Mouse (Mus musculus): ENCODE data around the gene Ncs1. TPM values are rescaled to one million over a fixed set of nuclear protein-coding genes. Genes with fewer than 3 reads are reported as not detected.

The Ncs1 gene
- total and polyA plus RNA-seq, 2 experiments from 2014 or later, result 149 to 164 TPM

DNA sequence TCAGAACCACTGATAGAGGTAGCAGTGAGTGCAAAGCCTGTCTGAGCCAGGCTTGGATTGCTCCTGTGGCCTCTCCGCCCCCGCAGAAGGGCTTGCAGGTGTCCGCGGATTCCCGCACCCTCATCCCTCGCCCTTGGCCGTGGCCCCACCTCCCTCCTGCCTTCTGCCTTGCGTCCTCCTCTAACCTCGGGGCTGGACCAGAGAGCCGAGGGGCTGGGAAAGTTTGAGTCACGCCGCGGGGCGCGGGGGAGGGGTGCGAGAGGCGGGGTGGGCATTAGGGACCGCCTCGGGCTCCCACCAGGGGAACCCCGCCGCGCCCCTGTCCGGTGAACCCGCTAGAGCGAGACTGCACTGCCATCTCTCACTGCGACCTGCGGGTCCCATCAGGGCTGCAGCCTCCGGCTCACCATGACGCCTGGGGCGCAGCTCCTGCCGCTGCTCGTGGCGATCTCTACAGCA lies 68.4 kb downstream of the Ncs1 start, which contains the start of gene Hmcn2:
Gene Hmcn2 (plus strand): TSS at position 409 of the 459 bp plus-strand sequence.
- DNase-seq (no peak), ATAC-seq (no peak)
- H3K27ac ChIP-seq (ENCODE audit: low read depth, low read length), result no peak within 1 kb of the TSS
- H3K4me2 ChIP-seq (ENCODE audit: low read depth), result peak within 1 kb of the TSS; percentile 42
- H3K9me3 ChIP-seq (ENCODE audit: low read length), result no peaks in the 10 kb centered on the region
- no peak for TF ChIP-seq CTCF (IDR thresholded peaks at IDR 0.05; ENCODE audit: low read depth)
- no peaks in the 10 kb centered on the region for H3K4me1 ChIP-seq (ENCODE audit: insufficient read depth)
- no peaks in the 10 kb centered on the region for H3K36me3 ChIP-seq (ENCODE audit: insufficient read depth)
- peak within 1 kb of the TSS; percentile 23 for H3K4me3 ChIP-seq (ENCODE audit: low read depth, low read length)
- peaks cover 41% of the 10 kb centered on the region for H3K27me3 ChIP-seq (ENCODE audit: insufficient read depth, low read length)
- H3K9ac ChIP-seq, result no peak within 1 kb of the TSS; the same call in 1 of the 2 replicates
- WGBS, result 3% methylated on average over 31 of the region's 33 CpGs

DNA sequence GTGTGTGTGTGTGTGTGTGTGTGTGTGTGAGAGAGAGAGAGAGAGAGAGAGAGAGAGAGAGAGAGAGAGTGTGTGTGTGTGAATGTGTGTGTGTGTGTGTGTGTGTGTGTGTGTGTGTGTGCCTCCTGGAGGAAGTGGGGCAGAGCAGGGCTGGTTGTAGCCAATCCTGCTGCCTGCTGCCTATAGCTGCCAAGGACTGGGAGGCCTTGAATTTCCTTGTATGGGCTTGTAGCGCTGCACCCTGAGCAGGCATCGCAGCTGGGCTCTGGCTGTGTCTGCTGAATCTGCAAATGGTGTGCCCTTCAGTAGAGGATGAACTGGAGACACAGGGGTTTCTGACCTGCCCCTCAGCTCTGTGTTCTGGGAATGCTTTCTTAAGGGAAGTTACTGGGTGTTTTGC lies 72.5 kb downstream of the Ncs1 start:
- Histone ChIP-seq H3K4me2 (ENCODE audit: low read depth) (no peak overlapping the region), H3K4me1 (ENCODE audit: insufficient read depth) (no peaks in the 10 kb centered on the region), H3K36me3 (ENCODE audit: insufficient read depth) (no peaks in the 10 kb centered on the region), H3K4me3 (ENCODE audit: low read depth, low read length) (no peak overlapping the region), H3K27me3 (ENCODE audit: insufficient read depth, low read length) (peaks cover 43% of the 10 kb centered on the region), H3K9me3 (ENCODE audit: low read length) (no peaks in the 10 kb centered on the region), H3K9ac (no peak overlapping the region), H3K27ac (ENCODE audit: low read depth, low read length) (no peak overlapping the region)
- DNase-seq (no peak), ATAC-seq (peak; percentile 70)
- no peak for TF ChIP-seq CTCF (IDR thresholded peaks at IDR 0.05; ENCODE audit: low read depth)
- WGBS, result 19% methylated on average over 2 of the region's 2 CpGs

DNA sequence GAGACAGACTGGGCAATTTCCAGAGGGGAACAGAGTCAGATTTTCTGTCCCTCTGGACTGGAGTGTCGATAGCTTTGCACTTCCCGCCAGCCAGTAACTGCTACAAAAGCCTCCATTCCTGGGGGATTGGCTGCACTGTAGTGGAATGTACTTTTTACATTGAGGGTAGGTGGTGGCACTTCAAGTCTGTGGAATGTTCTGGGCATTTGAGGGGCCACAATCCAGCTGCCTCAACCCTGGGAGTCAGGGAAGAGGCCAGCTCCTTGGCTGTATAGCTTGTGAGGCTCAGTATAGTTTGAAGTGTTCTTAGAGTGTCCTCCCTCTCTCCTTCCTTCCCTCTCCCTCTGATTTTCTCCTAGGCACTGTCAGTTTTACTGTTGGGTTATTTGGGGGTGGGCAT lies 73.6 kb downstream of the Ncs1 start:
- Histone ChIP-seq H3K4me2 (ENCODE audit: low read depth) (no peak overlapping the region), H3K36me3 (ENCODE audit: insufficient read depth) (no peaks in the 10 kb centered on the region), H3K9me3 (ENCODE audit: low read length) (no peaks in the 10 kb centered on the region), H3K4me3 (ENCODE audit: low read depth, low read length) (no peak overlapping the region), H3K9ac (no peak overlapping the region), H3K27me3 (ENCODE audit: insufficient read depth, low read length) (peaks cover 33% of the 10 kb centered on the region), H3K4me1 (ENCODE audit: insufficient read depth) (no peaks in the 10 kb centered on the region), H3K27ac (ENCODE audit: low read depth, low read length) (no peak overlapping the region)
- ATAC-seq (no peak), DNase-seq (no peak)
- no peak for TF ChIP-seq CTCF (IDR thresholded peaks at IDR 0.05; ENCODE audit: low read depth)
- WGBS, result 72% methylated on average over 2 of the region's 2 CpGs

GRCm38 (mm10) chr2:31327186-31327585 lies 81.6 kb downstream of the Ncs1 start:
- Histone ChIP-seq H3K4me1 (ENCODE audit: insufficient read depth) (no peaks in the 10 kb centered on the region), H3K4me2 (ENCODE audit: low read depth) (no peak overlapping the region), H3K9me3 (ENCODE audit: low read length) (no peaks in the 10 kb centered on the region), H3K27me3 (ENCODE audit: insufficient read depth, low read length) (no peaks in the 10 kb centered on the region), H3K27ac (ENCODE audit: low read depth, low read length) (no peak overlapping the region), H3K9ac (no peak overlapping the region), H3K4me3 (ENCODE audit: low read depth, low read length) (no peak overlapping the region), H3K36me3 (ENCODE audit: insufficient read depth) (no peaks in the 10 kb centered on the region)
- no peak for ATAC-seq
- no peak for DNase-seq
- TF ChIP-seq CTCF (IDR thresholded peaks at IDR 0.05; ENCODE audit: low read depth), result no peak
- 54% methylated on average over 10 of the region's 10 CpGs for WGBS

DNA sequence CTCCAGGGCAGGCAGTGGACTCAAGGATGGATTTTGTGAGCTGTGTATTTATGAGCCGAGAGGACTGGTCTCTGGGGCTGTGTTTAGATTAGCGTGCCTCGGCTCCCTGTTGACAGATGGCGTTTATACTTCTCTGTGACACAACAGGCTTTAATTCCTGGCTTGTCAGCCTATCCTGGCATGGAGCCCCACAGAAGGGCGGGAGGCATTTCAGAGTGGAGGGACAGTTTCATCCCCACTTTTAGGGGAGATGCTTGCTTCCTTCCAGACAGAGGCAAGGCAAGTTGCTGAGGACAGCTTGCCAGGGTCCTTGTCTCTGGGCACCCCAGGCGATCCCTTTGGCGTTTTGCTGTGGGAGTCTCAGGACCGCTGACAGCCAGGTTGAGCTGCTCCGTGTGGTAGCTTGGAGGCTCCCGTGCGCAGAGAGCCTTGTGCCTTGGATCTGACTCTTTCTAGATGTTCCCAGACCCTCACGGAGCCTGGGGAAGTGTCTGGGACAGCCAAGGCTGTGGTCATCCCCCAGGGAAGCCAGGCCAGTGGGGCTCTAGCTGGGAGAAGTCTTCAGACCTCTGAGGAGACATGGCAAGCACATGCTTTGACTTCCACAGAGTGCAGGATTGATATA lies 92.2 kb downstream of the Ncs1 start:
- ATAC-seq, result peak; percentile 67
- no peaks in the 10 kb centered on the region for H3K36me3 ChIP-seq (ENCODE audit: insufficient read depth)
- 40% methylated on average over 12 of the region's 12 CpGs for WGBS
- H3K4me1 ChIP-seq (ENCODE audit: insufficient read depth), result no peaks in the 10 kb centered on the region
- TF ChIP-seq CTCF (IDR thresholded peaks at IDR 0.05; ENCODE audit: low read depth), result no peak
- H3K9me3 ChIP-seq (ENCODE audit: low read length), result no peaks in the 10 kb centered on the region
- peak; percentile 70 for DNase-seq
- no peak overlapping the region for H3K4me2 ChIP-seq (ENCODE audit: low read depth)
- H3K4me3 ChIP-seq (ENCODE audit: low read depth, low read length), result no peak overlapping the region
- no peak overlapping the region for H3K27ac ChIP-seq (ENCODE audit: low read depth, low read length)
- no peaks in the 10 kb centered on the region for H3K27me3 ChIP-seq (ENCODE audit: insufficient read depth, low read length)
- no peak overlapping the region for H3K9ac ChIP-seq

DNA sequence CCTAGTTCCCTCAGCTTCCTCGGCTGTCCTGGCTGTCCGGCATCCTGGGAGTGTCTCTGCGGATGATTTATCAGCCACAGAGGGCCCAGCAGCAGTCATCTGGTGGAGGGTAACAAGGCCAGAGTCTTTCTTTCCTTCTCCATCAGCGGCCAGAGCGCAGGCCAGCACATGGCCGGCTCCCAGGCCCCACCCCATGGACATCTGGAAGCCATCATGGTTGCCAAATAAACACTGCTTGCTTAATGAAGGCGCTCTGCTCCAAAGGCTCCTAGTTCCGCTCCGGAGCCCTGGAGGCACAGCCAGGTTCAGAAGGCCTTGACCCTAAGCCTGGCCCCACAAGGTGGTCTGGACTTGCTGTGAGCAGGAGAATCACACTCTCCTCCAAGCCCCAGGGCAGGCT lies 94.2 kb downstream of the Ncs1 start:
- TF ChIP-seq CTCF (IDR thresholded peaks at IDR 0.05; ENCODE audit: low read depth), result no peak
- Histone ChIP-seq H3K4me2 (ENCODE audit: low read depth) (no peak overlapping the region), H3K9me3 (ENCODE audit: low read length) (no peaks in the 10 kb centered on the region), H3K4me1 (ENCODE audit: insufficient read depth) (no peaks in the 10 kb centered on the region), H3K4me3 (ENCODE audit: low read depth, low read length) (no peak overlapping the region), H3K27me3 (ENCODE audit: insufficient read depth, low read length) (no peaks in the 10 kb centered on the region), H3K36me3 (ENCODE audit: insufficient read depth) (no peaks in the 10 kb centered on the region), H3K9ac (no peak overlapping the region), H3K27ac (ENCODE audit: low read depth, low read length) (no peak overlapping the region)
- DNase-seq, result no peak
- 67% methylated on average over 9 of the region's 9 CpGs for WGBS
- ATAC-seq, result no peak

DNA sequence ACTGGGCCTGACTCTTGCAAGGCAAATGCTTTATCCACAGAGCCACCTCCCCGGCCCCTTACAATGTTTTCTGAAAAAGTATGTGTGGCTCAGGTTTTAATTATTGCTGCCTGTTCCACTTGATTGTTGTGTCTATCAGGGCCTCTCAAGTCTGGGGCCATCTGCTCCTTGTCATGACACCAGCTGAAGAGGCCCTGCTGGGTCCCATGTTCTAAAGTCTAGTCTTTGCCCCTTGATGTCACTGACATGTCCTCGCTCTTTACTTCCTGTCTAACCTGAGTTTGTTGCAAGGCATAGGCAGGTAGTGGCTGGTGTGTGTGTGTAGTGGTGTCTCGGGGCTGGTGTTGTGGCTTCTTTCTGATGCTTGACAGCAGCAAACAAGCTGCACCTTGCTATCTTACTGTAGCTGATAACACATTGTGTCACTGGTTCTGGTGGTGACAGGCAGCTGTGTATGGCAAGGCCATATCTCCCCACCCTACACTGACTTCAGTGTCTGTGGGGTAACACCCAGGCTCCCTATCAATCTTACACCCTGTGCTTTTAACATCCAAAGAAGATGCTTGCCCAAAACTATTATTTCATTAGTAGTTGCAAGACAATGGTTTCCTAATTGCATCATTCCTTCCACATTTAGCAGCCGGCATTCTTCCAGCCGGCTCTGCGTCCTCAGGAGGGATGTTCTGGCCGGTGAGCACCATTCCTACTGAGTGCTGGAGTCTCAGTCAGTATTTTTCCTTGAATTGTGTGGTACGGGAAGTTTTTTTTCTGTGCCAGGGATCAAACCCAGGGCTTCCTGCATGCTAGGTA lies 96.3 kb downstream of the Ncs1 start:
- no peak for ATAC-seq
- no peak overlapping the region for H3K9ac ChIP-seq
- no peaks in the 10 kb centered on the region for H3K36me3 ChIP-seq (ENCODE audit: insufficient read depth)
- TF ChIP-seq CTCF (IDR thresholded peaks at IDR 0.05; ENCODE audit: low read depth), result no peak
- H3K27ac ChIP-seq (ENCODE audit: low read depth, low read length), result no peak overlapping the region
- 65% methylated on average over 8 of the region's 8 CpGs for WGBS
- H3K9me3 ChIP-seq (ENCODE audit: low read length), result no peaks in the 10 kb centered on the region
- no peak overlapping the region for H3K4me3 ChIP-seq (ENCODE audit: low read depth, low read length)
- no peak overlapping the region for H3K4me2 ChIP-seq (ENCODE audit: low read depth)
- H3K4me1 ChIP-seq (ENCODE audit: insufficient read depth), result no peaks in the 10 kb centered on the region
- H3K27me3 ChIP-seq (ENCODE audit: insufficient read depth, low read length), result no peaks in the 10 kb centered on the region
- no peak for DNase-seq

Other genes with a start within 250 kb of the Ncs1 start
- 9.2 and 13.3 TPM in 2 replicates for gene Fnbp1, start 103.8 kb upstream of the Ncs1 start, total RNA-seq (2014; rRNA removed)
- gene Fnbp1, start 103.8 kb upstream of the Ncs1 start, polyA plus RNA-seq (2015; fragmentation: Nextera tagmentation; extraction: Ambion mirVana), result 9.8 and 20.1 TPM in 2 replicates
- 40.8 and 47.6 TPM in 2 replicates for gene Gpr107, start 93.5 kb upstream of the Ncs1 start, total RNA-seq (2014; rRNA removed)
- gene Gpr107, start 93.5 kb upstream of the Ncs1 start, polyA plus RNA-seq (2015; fragmentation: Nextera tagmentation; extraction: Ambion mirVana), result 20.3 and 24.0 TPM in 2 replicates
- 0.23 and 0.24 TPM in 2 replicates for gene Hmcn2, start 68.6 kb downstream of the Ncs1 start, total RNA-seq (2014; rRNA removed)
- 0.33 and 0.39 TPM in 2 replicates for gene Hmcn2, start 68.6 kb downstream of the Ncs1 start, polyA plus RNA-seq (2015; fragmentation: Nextera tagmentation; extraction: Ambion mirVana)
- gene Ass1, start 224.4 kb downstream of the Ncs1 start, total RNA-seq (2014; rRNA removed), result 16.2 and 18.0 TPM in 2 replicates
- 11.8 and 17.9 TPM in 2 replicates for gene Ass1, start 224.4 kb downstream of the Ncs1 start, polyA plus RNA-seq (2015; fragmentation: Nextera tagmentation; extraction: Ambion mirVana)